Mouse (Mus musculus): Measurements from ENCODE around the gene Mgat4a.

- TF ChIP-seq CTCF (IDR thresholded peaks at IDR 0.05) (no peak), EP300 (IDR thresholded peaks at IDR 0.05; ENCODE audit: insufficient read depth, low read depth, low read length) (no peak), POLR2A (IDR thresholded peaks at IDR 0.05; ENCODE audit: insufficient read depth, low read depth, low read length) (no peak)
Observed at GRCm38 (mm10) chr1:37561955-37562354, 21.1 kb upstream of the Mgat4a start.
